Mouse (Mus musculus): ENCODE data around the gene Gm10413. TPM values are rescaled to one million over a fixed set of nuclear protein-coding genes. Genes with fewer than 3 reads are reported as not detected.
"Not testable (repeated sequence)": the region's sequence is repeated elsewhere in the genome, so short reads cannot be mapped to it uniquely, and the experiment has no call there.

The Gm10413 gene
- not detected for total RNA-seq (2021)

GRCm38 (mm10) chr14:3394793-3395192 lies at the start of gene Gm10413:
Gm10413 (plus strand) TSS chr14:3395093.
- DNase-seq, result not testable (repeated sequence)

DNA sequence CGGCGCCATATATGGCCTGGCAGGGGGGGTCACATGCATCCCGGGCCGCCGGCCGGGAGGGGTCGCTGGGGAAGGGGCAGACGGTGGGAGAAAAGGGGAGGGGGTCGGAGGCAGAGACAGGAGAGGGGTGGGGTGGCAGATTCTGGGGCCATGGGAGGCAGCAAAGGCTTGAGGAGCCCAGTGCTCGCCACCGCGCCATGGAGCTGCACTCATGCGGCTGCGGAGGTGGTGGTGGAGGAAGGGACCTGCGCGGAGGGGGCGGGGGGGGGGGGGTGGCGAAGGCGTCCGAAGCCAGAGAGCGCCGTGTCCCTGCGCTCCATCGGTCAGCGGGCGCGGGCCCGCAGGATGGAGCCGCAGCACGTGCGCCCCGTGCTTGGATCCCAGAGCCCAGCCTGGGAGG lies 17.4 kb downstream of the Gm10413 start, which contains the start of gene Gm10409:
Gm10409 (plus strand) TSS at position 301 of the 400 bp plus-strand sequence.
- not testable (repeated sequence) for DNase-seq

DNA sequence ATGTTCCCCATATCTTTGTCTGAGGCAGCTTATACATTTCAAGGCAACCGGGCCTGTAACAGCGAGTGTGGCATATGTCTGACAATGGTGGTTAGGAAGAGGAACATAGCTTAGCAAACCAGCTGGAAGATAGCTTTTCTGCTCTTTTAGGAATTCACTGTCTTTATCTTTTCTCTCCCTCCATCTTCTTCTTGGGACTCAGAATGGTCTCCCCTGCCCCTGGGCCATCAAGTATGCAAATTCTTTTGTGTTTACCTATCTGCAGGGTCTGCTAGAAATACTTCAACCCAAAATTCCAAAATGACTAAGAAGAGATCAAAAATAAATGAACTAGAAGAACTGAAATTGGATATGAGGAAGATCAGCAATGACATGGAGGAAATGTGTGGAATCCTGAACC lies 32.9 kb downstream of the Gm10413 start, which contains the start of gene Gm3005:
Gm3005 (plus strand) TSS at position 301 of the 400 bp plus-strand sequence.
- not testable (repeated sequence) for DNase-seq

GRCm38 (mm10) chr14:3449079-3449478 lies 54.2 kb downstream of the Gm10413 start, which contains the start of gene Gm10408:
Gm10408 (plus strand) TSS chr14:3449379.
- not testable (repeated sequence) for DNase-seq

Other genes with a start within 250 kb of the Gm10413 start
- not detected for gene Gm5795, start 206.8 kb upstream of the Gm10413 start, total RNA-seq (2021)
- gene D830030K20Rik, start 186.6 kb upstream of the Gm10413 start, total RNA-seq (2021), result 1 to 10 TPM; 5.4 to 6.0 TPM
- under 1 TPM in 1 of 2 experiments, not detected in 1; 0.43 TPM for gene Gm2956, start 62.5 kb upstream of the Gm10413 start, total RNA-seq (2021)
- gene Gm10409, start 17.5 kb downstream of the Gm10413 start, total RNA-seq (2021), result 1 to 10 TPM; 2.7 to 2.8 TPM
- gene Gm3005, start 33.0 kb downstream of the Gm10413 start, total RNA-seq (2021), result under 1 TPM; 0.40 to 0.70 TPM
- not detected for gene Gm10408, start 54.3 kb downstream of the Gm10413 start, total RNA-seq (2021)
- not detected for gene Gm3012, start 239.4 kb downstream of the Gm10413 start, total RNA-seq (2021)

All from layer of hippocampus, postnatal 36 days (tissue).